Mouse (Mus musculus): ENCODE measurements around the gene Nkain4. TPM values are rescaled to one million over a fixed set of nuclear protein-coding genes. Genes with fewer than 3 reads are reported as not detected.
A peak's percentile ranks its signal among the peaks of the same experiment; 100 is the strongest.

The Nkain4 gene
- polyA plus RNA-seq, 1 experiment from 2014 or later, result 63.6 TPM

- no peaks in the 10 kb centered on the region for H3K27me3 ChIP-seq (ENCODE audit: control insufficient read depth, insufficient read depth, low read length)
- no peak overlapping the region for H3K4me3 ChIP-seq (ENCODE audit: low read depth, low read length)
- no peaks in the 10 kb centered on the region for H3K36me3 ChIP-seq (ENCODE audit: control insufficient read depth, insufficient read depth, low read length)
- no peak overlapping the region for H3K27ac ChIP-seq (ENCODE audit: low read depth, low read length)
- H3K4me2 ChIP-seq, result no peak overlapping the region
- peak; percentile 82 for DNase-seq (ENCODE audit: low spot score, missing footprints)
- no peaks in the 10 kb centered on the region for H3K9me3 ChIP-seq (ENCODE audit: control insufficient read depth, low read length)
- peaks cover 7% of the 10 kb centered on the region for H3K4me1 ChIP-seq (ENCODE audit: control insufficient read depth, insufficient read depth, low read length)
- 53% methylated on average over 5 of the region's 5 CpGs for WGBS
- ATAC-seq (ENCODE audit: low FRiP score), result peak; percentile 54; the same call in 1 of the 2 replicates
- no peak overlapping the region; the same call in 1 of the 2 replicates for H3K9ac ChIP-seq (ENCODE audit: low read length)
Observed at GRCm38 (mm10) chr2:180987432-180988030, 33.0 kb upstream of the Nkain4 start.

GRCm38 (mm10) chr2:180987001-180987400 lies 32.5 kb upstream of the Nkain4 start:
- Histone ChIP-seq H3K36me3 (ENCODE audit: control insufficient read depth, insufficient read depth, low read length) (peaks cover 2% of the 10 kb centered on the region), H3K4me2 (no peak overlapping the region), H3K9me3 (ENCODE audit: control insufficient read depth, low read length) (no peaks in the 10 kb centered on the region), H3K27ac (ENCODE audit: low read depth, low read length) (no peak overlapping the region), H3K9ac (ENCODE audit: low read length) (no peak overlapping the region), H3K4me1 (ENCODE audit: control insufficient read depth, insufficient read depth, low read length) (peaks cover 7% of the 10 kb centered on the region), H3K27me3 (ENCODE audit: control insufficient read depth, insufficient read depth, low read length) (no peaks in the 10 kb centered on the region), H3K4me3 (ENCODE audit: low read depth, low read length) (no peak overlapping the region)
- ATAC-seq (ENCODE audit: low FRiP score), result no peak
- WGBS, result 70% methylated on average over 1 of the region's 1 CpGs
- DNase-seq (ENCODE audit: low spot score, missing footprints), result peak; percentile 82

DNA sequence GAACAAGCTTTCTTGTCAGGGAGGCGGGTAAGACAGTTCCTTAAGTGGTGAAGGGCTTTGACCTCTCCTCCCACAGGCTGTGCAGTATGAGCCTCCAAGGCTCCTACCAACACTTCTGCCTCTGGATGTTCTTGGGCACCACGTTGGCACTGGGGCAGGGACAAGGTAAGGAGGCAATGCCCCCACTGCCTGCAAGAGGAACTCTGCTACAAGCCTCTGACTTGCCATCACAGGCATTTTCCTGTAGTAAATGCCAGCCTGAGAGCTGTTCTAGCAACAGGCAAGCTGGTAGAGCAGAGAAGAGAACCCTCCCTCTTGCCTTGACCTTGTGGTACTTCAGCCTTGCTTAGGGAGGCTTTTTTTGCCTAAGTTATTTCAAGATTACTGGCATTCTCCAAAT lies 31.9 kb upstream of the Nkain4 start, which contains the start of gene Col20a1:
TSS of gene Col20a1 (plus strand) at position 87 of the 400 bp plus-strand sequence.
- peak; percentile 56 for DNase-seq (ENCODE audit: low spot score, missing footprints)
- no peak within 1 kb of the TSS for H3K27ac ChIP-seq (ENCODE audit: low read depth, low read length)
- ATAC-seq (ENCODE audit: low FRiP score), result no peak
- H3K36me3 ChIP-seq (ENCODE audit: control insufficient read depth, insufficient read depth, low read length), result peaks cover 6% of the 10 kb centered on the region
- H3K27me3 ChIP-seq (ENCODE audit: control insufficient read depth, insufficient read depth, low read length), result no peaks in the 10 kb centered on the region
- H3K4me2 ChIP-seq, result no peak within 1 kb of the TSS
- peaks cover 7% of the 10 kb centered on the region for H3K4me1 ChIP-seq (ENCODE audit: control insufficient read depth, insufficient read depth, low read length)
- no peak within 1 kb of the TSS for H3K4me3 ChIP-seq (ENCODE audit: low read depth, low read length)
- WGBS, result 48% methylated on average over 2 of the region's 2 CpGs
- H3K9ac ChIP-seq (ENCODE audit: low read length), result no peak within 1 kb of the TSS
- no peaks in the 10 kb centered on the region for H3K9me3 ChIP-seq (ENCODE audit: control insufficient read depth, low read length)

DNA sequence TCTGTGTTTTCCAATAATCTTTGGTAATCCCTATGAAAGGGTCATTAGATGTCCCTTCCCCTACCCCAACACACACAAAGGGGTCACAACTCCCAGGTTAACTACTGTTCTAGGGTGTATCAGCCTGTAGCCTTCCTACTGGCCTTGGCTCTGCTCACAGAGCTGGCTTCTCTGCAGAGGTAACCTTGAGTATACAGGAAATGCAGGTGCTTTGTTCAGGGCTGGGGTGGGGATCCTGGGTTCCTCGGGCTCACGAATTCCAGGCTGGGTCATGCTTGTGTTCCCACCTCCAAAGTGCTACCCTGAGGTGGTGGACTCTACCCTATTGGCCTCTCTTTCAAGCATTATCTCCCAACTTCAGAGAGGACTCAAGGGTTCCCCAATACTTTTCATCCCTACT lies 31.1 kb upstream of the Nkain4 start:
- peaks cover 6% of the 10 kb centered on the region for H3K36me3 ChIP-seq (ENCODE audit: control insufficient read depth, insufficient read depth, low read length)
- H3K9me3 ChIP-seq (ENCODE audit: control insufficient read depth, low read length), result no peaks in the 10 kb centered on the region
- 80% methylated on average over 2 of the region's 2 CpGs for WGBS
- H3K4me1 ChIP-seq (ENCODE audit: control insufficient read depth, insufficient read depth, low read length), result peaks cover 7% of the 10 kb centered on the region
- H3K4me3 ChIP-seq (ENCODE audit: low read depth, low read length), result no peak overlapping the region
- no peak overlapping the region for H3K4me2 ChIP-seq
- ATAC-seq (ENCODE audit: low FRiP score) (no peak), DNase-seq (ENCODE audit: low spot score, missing footprints) (no peak)
- H3K27ac ChIP-seq (ENCODE audit: low read depth, low read length), result no peak overlapping the region
- H3K9ac ChIP-seq (ENCODE audit: low read length), result no peak overlapping the region
- no peaks in the 10 kb centered on the region for H3K27me3 ChIP-seq (ENCODE audit: control insufficient read depth, insufficient read depth, low read length)

DNA sequence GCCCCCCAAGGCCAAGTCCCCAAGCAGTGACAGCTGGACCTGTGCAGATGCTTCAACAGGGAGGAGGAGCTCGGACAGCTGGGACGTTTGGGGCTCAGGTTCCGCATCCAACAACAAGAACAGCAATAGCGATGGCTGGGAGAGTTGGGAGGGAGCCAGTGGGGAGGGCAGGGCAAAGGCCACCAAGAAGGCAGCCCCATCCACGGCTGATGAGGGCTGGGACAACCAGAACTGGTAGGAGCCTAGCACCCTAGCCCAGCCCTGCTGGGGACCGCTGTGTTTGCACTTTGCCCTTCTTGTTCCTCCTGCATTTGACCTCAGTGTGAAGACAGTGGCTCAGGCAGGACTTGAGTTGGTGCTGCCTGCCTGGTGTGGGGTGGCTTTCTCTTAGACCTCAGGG lies 26.6 kb upstream of the Nkain4 start:
- H3K4me2 ChIP-seq, result no peak overlapping the region
- no peak overlapping the region for H3K27ac ChIP-seq (ENCODE audit: low read depth, low read length)
- 82% methylated on average over 6 of the region's 6 CpGs for WGBS
- no peaks in the 10 kb centered on the region for H3K4me1 ChIP-seq (ENCODE audit: control insufficient read depth, insufficient read depth, low read length)
- no peaks in the 10 kb centered on the region for H3K9me3 ChIP-seq (ENCODE audit: control insufficient read depth, low read length)
- ATAC-seq (ENCODE audit: low FRiP score), result no peak
- no peak overlapping the region for H3K4me3 ChIP-seq (ENCODE audit: low read depth, low read length)
- DNase-seq (ENCODE audit: low spot score, missing footprints), result no peak
- H3K9ac ChIP-seq (ENCODE audit: low read length), result no peak overlapping the region
- H3K27me3 ChIP-seq (ENCODE audit: control insufficient read depth, insufficient read depth, low read length), result no peaks in the 10 kb centered on the region
- H3K36me3 ChIP-seq (ENCODE audit: control insufficient read depth, insufficient read depth, low read length), result peaks cover 28% of the 10 kb centered on the region

GRCm38 (mm10) chr2:180967010-180967763 lies 12.7 kb upstream of the Nkain4 start, which contains the start of gene Arfgap1:
Arfgap1 (plus strand) TSS chr2:180967225.
- peak within 1 kb of the TSS; percentile 69 for H3K27ac ChIP-seq (ENCODE audit: low read depth, low read length)
- no peaks in the 10 kb centered on the region for H3K9me3 ChIP-seq (ENCODE audit: control insufficient read depth, low read length)
- H3K4me1 ChIP-seq (ENCODE audit: control insufficient read depth, insufficient read depth, low read length), result peaks cover 13% of the 10 kb centered on the region
- H3K4me3 ChIP-seq (ENCODE audit: low read depth, low read length), result peak within 1 kb of the TSS; percentile 93
- H3K27me3 ChIP-seq (ENCODE audit: control insufficient read depth, insufficient read depth, low read length), result no peaks in the 10 kb centered on the region
- H3K9ac ChIP-seq (ENCODE audit: low read length), result peak within 1 kb of the TSS; percentile 94
- peaks cover 12% of the 10 kb centered on the region; the same call in 1 of the 2 replicates for H3K36me3 ChIP-seq (ENCODE audit: control insufficient read depth, insufficient read depth, low read length)
- H3K4me2 ChIP-seq, result peak within 1 kb of the TSS; percentile 92
- ATAC-seq (ENCODE audit: low FRiP score) (peak; percentile 91), DNase-seq (ENCODE audit: low spot score, missing footprints) (peak; percentile 97)
- WGBS, result under 1% methylated on average over 57 of the region's 57 CpGs

DNA sequence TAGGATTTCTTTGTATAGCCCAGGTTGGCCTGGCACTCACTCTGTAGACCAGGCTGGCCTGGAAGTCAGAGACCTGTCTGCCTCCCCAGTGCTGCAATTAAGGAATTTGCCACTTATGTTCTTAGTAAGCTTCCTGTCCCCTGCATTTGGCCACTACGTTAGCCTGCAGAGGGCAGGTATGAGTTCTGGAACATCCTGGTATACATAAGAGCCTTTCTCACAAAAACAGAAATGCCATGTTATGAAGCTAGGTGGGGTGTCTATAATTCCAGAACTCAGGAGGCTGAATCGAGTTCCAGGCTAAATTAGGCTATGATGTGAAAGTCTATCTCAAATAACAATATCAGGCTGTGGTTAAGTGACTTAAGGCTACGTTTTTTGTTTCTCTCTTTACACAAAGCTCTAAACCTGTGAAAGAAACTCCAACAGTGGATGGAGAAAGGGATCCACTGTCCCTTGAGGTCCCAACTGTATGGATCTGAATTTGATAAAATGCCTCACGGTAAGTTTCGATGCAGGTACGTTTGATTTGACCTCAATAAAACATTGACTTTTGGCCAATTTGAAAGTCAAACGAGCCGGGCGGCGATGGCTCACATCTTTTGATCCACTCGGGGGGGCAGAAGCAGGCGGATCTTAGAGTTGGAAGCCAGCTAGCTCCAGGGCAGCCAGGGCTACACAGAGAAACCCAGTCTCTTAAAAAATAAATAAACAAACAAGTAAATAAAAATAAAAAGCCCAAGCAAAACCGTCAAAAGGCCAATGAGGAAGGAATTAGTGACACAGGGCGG lies 11.8 kb upstream of the Nkain4 start:
- no peaks in the 10 kb centered on the region for H3K9me3 ChIP-seq (ENCODE audit: control insufficient read depth, low read length)
- H3K27ac ChIP-seq (ENCODE audit: low read depth, low read length), result peak overlapping the region; percentile 69; the same call in 1 of the 2 replicates
- no peak for ATAC-seq (ENCODE audit: low FRiP score)
- H3K4me2 ChIP-seq, result peak overlapping the region; percentile 92
- H3K4me3 ChIP-seq (ENCODE audit: low read depth, low read length), result peak overlapping the region; percentile 93
- 17% methylated on average over 14 of the region's 14 CpGs for WGBS
- H3K4me1 ChIP-seq (ENCODE audit: control insufficient read depth, insufficient read depth, low read length), result peaks cover 13% of the 10 kb centered on the region
- DNase-seq (ENCODE audit: low spot score, missing footprints), result no peak
- peak overlapping the region; percentile 94 for H3K9ac ChIP-seq (ENCODE audit: low read length)
- no peaks in the 10 kb centered on the region for H3K27me3 ChIP-seq (ENCODE audit: control insufficient read depth, insufficient read depth, low read length)
- peaks cover 4% of the 10 kb centered on the region; the same call in 1 of the 2 replicates for H3K36me3 ChIP-seq (ENCODE audit: control insufficient read depth, insufficient read depth, low read length)

DNA sequence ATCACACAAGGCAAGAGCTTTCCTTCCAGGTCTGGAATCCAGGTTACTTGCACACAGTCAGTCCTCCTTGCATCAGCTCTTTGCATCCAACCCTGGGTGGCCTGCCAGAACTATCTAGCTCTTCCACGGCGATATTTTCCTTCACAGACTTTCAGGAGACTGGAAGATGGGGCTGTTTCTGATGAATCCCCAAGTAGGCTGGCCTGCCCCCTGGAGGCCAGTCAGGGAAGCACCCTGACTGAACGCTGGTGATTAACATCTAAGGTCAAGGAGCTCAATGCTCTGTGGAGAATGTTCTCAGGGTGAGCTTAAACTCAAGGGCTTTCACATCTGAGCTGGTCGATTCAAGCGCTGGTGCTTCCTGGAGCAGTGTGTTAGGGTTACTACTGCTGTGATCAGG lies 9.5 kb upstream of the Nkain4 start:
- Histone ChIP-seq H3K27ac (ENCODE audit: low read depth, low read length) (no peak overlapping the region), H3K9ac (ENCODE audit: low read length) (no peak overlapping the region), H3K4me2 (no peak overlapping the region), H3K9me3 (ENCODE audit: control insufficient read depth, low read length) (no peaks in the 10 kb centered on the region), H3K4me1 (ENCODE audit: control insufficient read depth, insufficient read depth, low read length) (peaks cover 13% of the 10 kb centered on the region), H3K36me3 (ENCODE audit: control insufficient read depth, insufficient read depth, low read length) (no peaks in the 10 kb centered on the region), H3K4me3 (ENCODE audit: low read depth, low read length) (no peak overlapping the region), H3K27me3 (ENCODE audit: control insufficient read depth, insufficient read depth, low read length) (no peaks in the 10 kb centered on the region)
- DNase-seq (ENCODE audit: low spot score, missing footprints), result peak; percentile 98
- ATAC-seq (ENCODE audit: low FRiP score), result peak; percentile 30; the same call in 1 of the 2 replicates
- 3% methylated on average over 5 of the region's 5 CpGs for WGBS
